Mouse (Mus musculus) lung, embryonic 15.5 days (tissue): ENCODE data around the gene Pla2g16. TPM values are rescaled to one million over a fixed set of nuclear protein-coding genes. Genes with fewer than 3 reads are reported as not detected.

Experiments
- ATAC-seq: fragments of 200-750 bp; cut with Nextera tagmentation; 2 replicates; pipeline ENCODE4 v1.8.0; 2017; ENCODE audit warnings: moderate number of reproducible peaks, borderline replicate concordance; ENCODE audit not compliant: low FRiP score, low TSS enrichment; ENCODE audit errors: extremely low read depth
- H3K27ac ChIP-seq: fragments of 300-500 bp; sonication (generic); 2 replicates; pipeline ENCODE4 v1.5.1; 2015; ENCODE audit warnings: moderate library complexity, mild to moderate bottlenecking, inconsistent platforms
- H3K27me3 ChIP-seq: fragments of 300-500 bp; sonication (generic); 2 replicates; pipeline ENCODE4 v1.6.1; 2015; ENCODE audit warnings: inconsistent platforms
- H3K36me3 ChIP-seq: fragments of 300-500 bp; sonication (generic); 2 replicates; pipeline ENCODE4 v1.6.1; 2015; ENCODE audit warnings: inconsistent platforms
- H3K4me1 ChIP-seq: fragments of 300-500 bp; sonication (generic); 2 replicates; pipeline ENCODE4 v1.6.1; 2015; ENCODE audit warnings: inconsistent platforms
- H3K4me2 ChIP-seq: fragments of 300-500 bp; sonication (generic); 2 replicates; pipeline ENCODE4 v1.6.1; 2015; ENCODE audit warnings: inconsistent platforms, mild to moderate bottlenecking, moderate library complexity
- H3K4me3 ChIP-seq: fragments of 300-500 bp; sonication (generic); 2 replicates; pipeline ENCODE4 v1.5.1; 2015; ENCODE audit warnings: mild to moderate bottlenecking, inconsistent platforms
- H3K9ac ChIP-seq: fragments of 300-500 bp; sonication (generic); 2 replicates; pipeline ENCODE4 v1.6.1; 2015; ENCODE audit warnings: inconsistent platforms
- H3K9me3 ChIP-seq: fragments of 300-500 bp; sonication (generic); 2 replicates; pipeline ENCODE4 v1.6.1; 2016; ENCODE audit warnings: inconsistent platforms
- WGBS: fragments of 180-500 bp; shearing (Covaris S2); methylation state at CpG from one replicate; pipeline ENCODE4 v1.1.7; 2015; 5-methylcytosine and 5-hydroxymethylcytosine counted together
- polyA plus RNA-seq: library from polyadenylated mRNA; unstranded; fragments of >200 nt; fragmentation: Nextera tagmentation; extraction: Ambion mirVana; gene quantifications from 2 replicates; pipeline ENCODE4 v1.2.1, GENCODE M21; 2015

Gene Pla2g16
- polyA plus RNA-seq, 1 experiment from 2014 or later = 16.6 TPM

- Histone ChIP-seq H3K4me2 (no peak overlapping the region), H3K4me3 (no peak overlapping the region), H3K9me3 (no peaks in the 10 kb centered on the region), H3K27me3 (no peaks in the 10 kb centered on the region), H3K4me1 (peaks cover 21% of the 10 kb centered on the region), H3K36me3 (no peaks in the 10 kb centered on the region), H3K27ac (peak overlapping the region; percentile 43), H3K9ac (no peak overlapping the region)
- ATAC-seq = peak; percentile 77; the same call in 1 of the 2 replicates
- WGBS = 35% methylated on average over 4 of the region's 4 CpGs
These were observed 5.5 kb upstream of the Pla2g16 start for GRCm38 (mm10) chr19:7551550-7552300.

GRCm38 (mm10) chr19:7552301-7552673 lies 5.0 kb upstream of the Pla2g16 start:
- no peak overlapping the region for H3K4me3 ChIP-seq
- 46% methylated on average over 2 of the region's 2 CpGs for WGBS
- ATAC-seq = peak; percentile 36; the same call in 1 of the 2 replicates
- peaks cover 21% of the 10 kb centered on the region for H3K4me1 ChIP-seq
- peak overlapping the region; percentile 43 for H3K27ac ChIP-seq
- H3K9me3 ChIP-seq = no peaks in the 10 kb centered on the region
- no peak overlapping the region for H3K4me2 ChIP-seq
- no peak overlapping the region for H3K9ac ChIP-seq
- no peaks in the 10 kb centered on the region for H3K36me3 ChIP-seq
- no peaks in the 10 kb centered on the region for H3K27me3 ChIP-seq

GRCm38 (mm10) chr19:7553441-7553840 lies 3.8 kb upstream of the Pla2g16 start:
- no peak for ATAC-seq
- Histone ChIP-seq H3K36me3 (no peaks in the 10 kb centered on the region), H3K4me1 (peaks cover 16% of the 10 kb centered on the region), H3K27ac (no peak overlapping the region), H3K27me3 (no peaks in the 10 kb centered on the region), H3K4me2 (no peak overlapping the region), H3K9ac (no peak overlapping the region), H3K4me3 (no peak overlapping the region), H3K9me3 (no peaks in the 10 kb centered on the region)

- 56% methylated on average over 4 of the region's 4 CpGs for WGBS
- Histone ChIP-seq H3K9ac (no peak overlapping the region), H3K36me3 (no peaks in the 10 kb centered on the region), H3K27me3 (no peaks in the 10 kb centered on the region), H3K27ac (no peak overlapping the region), H3K4me3 (no peak overlapping the region), H3K4me2 (no peak overlapping the region), H3K9me3 (no peaks in the 10 kb centered on the region), H3K4me1 (peaks cover 16% of the 10 kb centered on the region)
- ATAC-seq = no peak
These were observed 2.4 kb upstream of the Pla2g16 start for GRCm38 (mm10) chr19:7554881-7555280.

GRCm38 (mm10) chr19:7556641-7557040 lies 618 bp upstream of the Pla2g16 start:
- no peak overlapping the region for H3K9ac ChIP-seq
- no peak for ATAC-seq
- H3K4me2 ChIP-seq = no peak overlapping the region
- H3K27ac ChIP-seq = no peak overlapping the region
- no peaks in the 10 kb centered on the region for H3K27me3 ChIP-seq
- no peaks in the 10 kb centered on the region for H3K9me3 ChIP-seq
- H3K4me1 ChIP-seq = peaks cover 11% of the 10 kb centered on the region
- no peak overlapping the region for H3K4me3 ChIP-seq
- 97% methylated on average over 1 of the region's 1 CpGs for WGBS
- no peaks in the 10 kb centered on the region for H3K36me3 ChIP-seq

GRCm38 (mm10) chr19:7557844-7558243 lies 585 bp downstream of the Pla2g16 start:
- Histone ChIP-seq H3K4me1 (no peaks in the 10 kb centered on the region), H3K9ac (peak overlapping the region; percentile 48), H3K9me3 (no peaks in the 10 kb centered on the region), H3K4me3 (peak overlapping the region; percentile 56), H3K27ac (no peak overlapping the region), H3K4me2 (peak overlapping the region; percentile 84), H3K27me3 (no peaks in the 10 kb centered on the region), H3K36me3 (no peaks in the 10 kb centered on the region)
- ATAC-seq = no peak
- WGBS = 8% methylated on average over 4 of the region's 4 CpGs

GRCm38 (mm10) chr19:7558675-7559074 lies 1.4 kb downstream of the Pla2g16 start:
- 68% methylated on average over 4 of the region's 4 CpGs for WGBS
- Histone ChIP-seq H3K27me3 (no peaks in the 10 kb centered on the region), H3K4me2 (peak overlapping the region; percentile 84), H3K9me3 (no peaks in the 10 kb centered on the region), H3K4me1 (no peaks in the 10 kb centered on the region), H3K4me3 (peak overlapping the region; percentile 56), H3K36me3 (no peaks in the 10 kb centered on the region), H3K27ac (no peak overlapping the region), H3K9ac (no peak overlapping the region)
- no peak for ATAC-seq

- no peak for ATAC-seq
- 52% methylated on average over 4 of the region's 4 CpGs for WGBS
- no peaks in the 10 kb centered on the region for H3K9me3 ChIP-seq
These were observed 2.7 kb downstream of the Pla2g16 start for GRCm38 (mm10) chr19:7559986-7560385.

GRCm38 (mm10) chr19:7561456-7561855 lies 4.2 kb downstream of the Pla2g16 start:
- no peak overlapping the region for H3K9ac ChIP-seq
- H3K27me3 ChIP-seq = no peaks in the 10 kb centered on the region
- no peaks in the 10 kb centered on the region for H3K9me3 ChIP-seq
- H3K36me3 ChIP-seq = no peaks in the 10 kb centered on the region
- no peak for ATAC-seq
- H3K4me1 ChIP-seq = no peaks in the 10 kb centered on the region
- no peak overlapping the region for H3K27ac ChIP-seq
- 48% methylated on average over 3 of the region's 3 CpGs for WGBS
- H3K4me3 ChIP-seq = no peak overlapping the region
- H3K4me2 ChIP-seq = no peak overlapping the region

More at GRCm38 (mm10) chr19:7559986-7560385, 2.7 kb downstream of the Pla2g16 start:
- no peak overlapping the region for H3K4me3 ChIP-seq
- no peak overlapping the region for H3K9ac ChIP-seq
- no peaks in the 10 kb centered on the region for H3K27me3 ChIP-seq
- H3K4me2 ChIP-seq = no peak overlapping the region
- no peaks in the 10 kb centered on the region for H3K36me3 ChIP-seq
- H3K27ac ChIP-seq = no peak overlapping the region
- H3K4me1 ChIP-seq = no peaks in the 10 kb centered on the region

GRCm38 (mm10) chr19:7562601-7563129 lies 5.4 kb downstream of the Pla2g16 start:
- no peaks in the 10 kb centered on the region for H3K36me3 ChIP-seq
- no peaks in the 10 kb centered on the region for H3K9me3 ChIP-seq
- no peak overlapping the region for H3K27ac ChIP-seq
- H3K4me1 ChIP-seq = no peaks in the 10 kb centered on the region
- 77% methylated on average over 10 of the region's 10 CpGs for WGBS
- ATAC-seq = no peak
- no peak overlapping the region for H3K4me2 ChIP-seq
- H3K4me3 ChIP-seq = no peak overlapping the region
- no peaks in the 10 kb centered on the region for H3K27me3 ChIP-seq
- H3K9ac ChIP-seq = no peak overlapping the region

GRCm38 (mm10) chr19:7563676-7564075 lies 6.4 kb downstream of the Pla2g16 start:
- Histone ChIP-seq H3K9ac (no peak overlapping the region), H3K27ac (no peak overlapping the region), H3K4me2 (no peak overlapping the region), H3K9me3 (no peaks in the 10 kb centered on the region), H3K4me1 (no peaks in the 10 kb centered on the region), H3K36me3 (no peaks in the 10 kb centered on the region), H3K4me3 (no peak overlapping the region), H3K27me3 (no peaks in the 10 kb centered on the region)
- WGBS = 78% methylated on average over 2 of the region's 2 CpGs
- ATAC-seq = no peak

GRCm38 (mm10) chr19:7564457-7564856 lies 7.2 kb downstream of the Pla2g16 start:
- H3K4me3 ChIP-seq = no peak overlapping the region
- H3K9me3 ChIP-seq = no peaks in the 10 kb centered on the region
- no peak overlapping the region for H3K9ac ChIP-seq
- no peak overlapping the region for H3K27ac ChIP-seq
- H3K27me3 ChIP-seq = no peaks in the 10 kb centered on the region
- no peak for ATAC-seq
- no peaks in the 10 kb centered on the region for H3K36me3 ChIP-seq
- 67% methylated on average over 1 of the region's 1 CpGs for WGBS
- no peaks in the 10 kb centered on the region for H3K4me1 ChIP-seq
- no peak overlapping the region for H3K4me2 ChIP-seq
